Mouse (Mus musculus) 3134 (cell line): ENCODE measurements around the gene Tmem205.
A peak's percentile ranks its signal among the peaks of the same experiment; 100 is the strongest.

ENCODE experiments used
- DNase-seq: peaks from one replicate; pipeline ENCODE4 v3.0.0-alpha.2; 2011; ENCODE audit warnings: low spot score; ENCODE audit not compliant: insufficient read length; ENCODE audit errors: extremely low read depth

The Tmem205 gene

DNA sequence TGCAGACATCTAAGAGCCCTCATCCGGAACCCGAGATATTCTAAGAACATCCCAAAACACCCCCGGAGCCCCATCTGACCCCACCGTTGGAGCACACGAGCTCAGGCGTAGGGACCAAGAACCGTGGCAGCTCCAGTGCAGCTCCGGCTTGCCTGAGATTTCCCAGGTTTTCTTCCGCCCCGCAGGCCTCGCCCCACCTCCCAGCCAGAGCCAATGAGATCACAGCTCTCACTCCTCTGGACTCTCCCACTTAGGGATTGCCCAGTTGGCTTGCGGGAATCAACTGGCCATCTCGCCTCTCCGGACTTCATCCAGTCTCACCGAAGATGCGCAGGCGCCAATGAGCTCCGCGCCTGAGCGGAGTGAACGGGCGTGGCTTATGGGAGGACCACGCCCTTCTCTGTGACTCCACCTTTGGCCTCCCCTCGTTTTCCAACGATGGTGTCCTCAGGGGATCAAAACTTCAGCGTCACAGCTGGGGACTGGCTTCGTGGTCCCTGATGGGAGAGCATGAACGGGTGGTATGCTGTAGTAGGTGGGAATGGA lies at the start of gene Tmem205, which contains the start of gene Ccdc159:
Gene Tmem205 (minus strand): TSS at position 349 of the 546 bp plus-strand sequence.
Gene Ccdc159 (plus strand): TSS at position 264 of the 546 bp plus-strand sequence.
- DNase-seq = peak; percentile 96

DNA sequence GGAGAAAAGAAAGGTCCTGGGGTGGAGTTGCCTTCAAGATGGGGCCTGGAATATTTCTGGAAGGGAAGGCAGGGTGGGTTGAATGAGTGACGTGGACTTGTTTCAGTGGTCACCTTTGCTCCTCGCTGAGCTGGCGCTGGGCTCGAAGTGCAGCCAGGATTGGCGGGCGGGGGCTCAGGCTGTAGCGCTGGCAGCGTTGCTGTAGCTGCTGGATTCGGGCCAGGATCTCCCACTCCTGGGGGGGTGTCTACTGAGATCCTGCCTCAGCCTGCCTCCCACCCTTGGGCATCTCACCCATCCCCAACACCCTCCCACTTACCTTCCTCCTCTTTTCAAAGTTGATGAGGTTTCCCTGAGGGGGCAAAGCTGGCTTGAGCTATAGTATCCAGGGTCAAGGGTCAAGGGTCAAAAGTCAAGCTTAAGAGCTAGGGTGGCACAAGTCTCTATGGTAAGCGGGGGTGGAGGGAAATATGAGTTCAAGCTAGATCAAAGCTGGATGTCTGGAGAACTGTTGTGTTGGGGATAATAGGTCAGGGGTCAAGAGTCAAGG lies 49.3 kb upstream of the Tmem205 start:
- no peak for DNase-seq

DNA sequence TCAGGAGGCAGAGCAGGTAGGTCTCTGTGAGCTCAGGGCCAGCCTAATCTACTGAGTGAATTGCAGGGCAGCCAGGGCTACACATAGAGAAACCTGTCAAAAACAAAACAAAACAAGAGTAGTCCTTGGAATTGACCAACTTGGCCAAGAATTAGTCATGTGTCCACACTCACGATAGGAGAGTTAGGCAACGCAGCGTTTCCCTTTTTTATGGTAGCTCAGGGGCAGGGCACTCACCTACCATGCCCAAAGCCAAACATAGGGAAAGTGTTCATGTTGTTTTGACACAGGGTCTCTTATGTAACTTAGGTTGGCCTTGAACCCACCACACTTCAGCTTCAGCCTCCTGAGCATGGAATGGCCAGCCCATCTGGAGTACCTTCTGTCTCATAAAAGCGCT lies 41.9 kb upstream of the Tmem205 start:
- no peak for DNase-seq

DNA sequence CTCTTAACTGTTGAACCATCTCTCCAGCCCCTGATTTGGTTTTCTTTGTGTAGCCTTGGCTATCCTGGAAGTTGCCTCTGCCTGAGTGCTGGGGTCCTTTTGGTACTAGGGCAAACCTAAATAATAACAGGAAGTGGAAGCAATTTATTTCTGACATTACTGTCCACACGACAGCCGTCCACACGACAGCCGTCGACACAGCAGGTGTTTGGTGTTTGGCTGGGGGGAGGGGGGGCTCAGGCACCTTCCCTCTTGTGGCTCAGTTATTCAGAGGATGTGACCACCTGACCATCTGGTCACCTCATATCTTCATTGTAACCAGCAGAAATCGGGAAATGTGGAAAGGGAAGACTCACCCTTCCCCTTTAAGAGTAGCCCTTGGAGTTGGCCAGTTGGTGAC lies 41.5 kb upstream of the Tmem205 start:
- no peak for DNase-seq

DNA sequence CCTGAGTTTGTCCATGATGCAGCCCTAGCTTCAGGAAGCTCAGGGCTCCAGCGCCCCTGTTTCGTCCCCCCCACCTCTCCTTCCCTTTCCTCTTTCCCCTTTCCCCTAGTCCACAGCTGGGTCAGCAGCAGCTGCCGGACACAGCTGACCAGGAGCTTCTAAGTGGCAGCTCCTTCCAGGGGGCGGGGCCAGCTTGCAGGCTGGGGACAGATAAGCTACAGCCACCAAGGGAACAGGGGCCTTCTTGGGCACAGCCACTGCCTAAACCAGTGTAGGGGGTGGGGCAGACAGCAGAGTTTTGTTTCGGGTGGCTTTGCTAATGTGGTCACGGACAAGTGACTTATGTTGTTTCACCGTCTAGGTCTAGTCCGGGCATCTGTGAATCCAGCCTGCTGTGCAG lies 36.1 kb upstream of the Tmem205 start, which contains the start of gene Epor:
Gene Epor (minus strand): TSS at position 90 of the 400 bp plus-strand sequence.
- DNase-seq = no peak

DNA sequence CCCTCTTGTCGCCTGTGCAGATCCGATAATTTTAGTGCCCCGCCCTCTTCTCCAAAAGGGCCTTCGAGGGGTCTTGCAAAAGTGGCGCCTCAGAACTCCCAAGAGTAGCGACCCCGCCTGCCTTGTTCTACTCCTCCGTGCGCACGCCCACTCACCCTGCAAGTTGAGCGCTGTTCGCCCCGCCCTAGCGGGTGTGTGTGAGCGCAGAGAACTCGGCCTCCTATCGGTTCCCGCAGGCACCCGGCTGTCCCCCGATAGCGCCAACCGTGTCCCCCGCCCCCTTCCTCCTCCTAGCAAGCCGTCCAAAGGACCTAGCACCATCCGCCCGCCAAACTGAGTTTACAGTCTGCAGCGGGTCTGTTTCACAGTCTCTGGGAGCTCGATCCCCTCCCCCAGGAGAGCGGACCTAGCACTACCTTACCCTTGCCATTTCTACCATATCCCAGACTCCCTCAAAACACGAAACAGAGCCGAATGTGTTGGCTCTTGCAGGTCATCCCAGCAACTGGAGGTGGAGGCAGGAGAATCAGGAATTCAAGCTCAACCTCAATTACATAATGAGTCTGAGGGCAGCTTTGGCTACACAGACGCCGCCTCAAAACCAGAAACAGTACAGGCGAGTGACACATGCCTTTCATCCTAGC lies 35.2 kb upstream of the Tmem205 start:
- no peak for DNase-seq

DNA sequence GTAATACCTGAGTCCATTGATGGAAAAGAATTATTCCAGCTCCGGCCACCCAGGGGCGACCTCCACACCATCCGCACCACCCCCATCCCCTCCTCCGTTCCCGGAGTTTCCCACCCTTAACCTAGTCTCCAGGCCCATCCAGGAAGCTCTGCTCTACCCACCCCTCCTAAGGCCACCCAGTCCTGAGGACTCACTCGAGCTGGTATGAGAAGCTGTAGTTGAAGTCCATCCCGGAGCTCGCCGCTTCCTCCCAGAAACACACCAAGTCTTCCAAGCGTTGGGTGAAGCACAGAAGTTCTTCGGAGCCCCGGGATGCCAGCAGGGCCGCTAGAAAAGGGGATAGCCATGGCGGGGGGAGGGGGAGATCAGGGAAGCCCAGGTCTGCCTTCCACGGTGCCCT lies 34.7 kb upstream of the Tmem205 start:
- no peak for DNase-seq

DNA sequence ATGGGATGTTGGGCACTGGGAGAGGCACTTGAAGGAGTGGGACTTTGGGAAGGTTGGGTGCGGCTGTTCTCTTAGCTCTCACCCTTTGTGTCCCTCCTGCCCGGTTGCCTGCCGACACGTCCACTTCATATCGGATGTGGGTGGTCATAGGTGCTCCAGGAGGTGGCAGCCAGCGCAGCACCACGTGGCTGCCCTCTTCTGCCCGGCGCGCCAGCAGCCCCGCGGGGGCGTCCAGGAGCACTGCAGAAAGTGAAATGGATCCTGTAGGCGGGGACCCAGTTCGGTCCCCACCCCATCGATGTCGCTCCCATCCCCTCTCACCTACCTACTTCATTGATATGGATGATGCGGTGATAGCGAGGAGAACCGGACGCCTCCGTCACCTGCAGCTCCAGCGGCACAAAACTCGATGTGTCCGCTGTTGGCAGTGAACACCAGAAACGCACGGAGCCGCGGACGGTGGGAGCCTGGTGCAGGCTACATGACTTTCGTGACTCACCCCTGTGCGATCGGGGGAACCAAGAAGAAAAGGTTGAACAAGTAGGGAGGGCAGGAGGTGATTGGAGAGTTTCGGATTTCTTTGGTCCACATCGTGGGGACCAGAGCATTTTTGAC lies 34.1 kb upstream of the Tmem205 start:
- DNase-seq = no peak

DNA sequence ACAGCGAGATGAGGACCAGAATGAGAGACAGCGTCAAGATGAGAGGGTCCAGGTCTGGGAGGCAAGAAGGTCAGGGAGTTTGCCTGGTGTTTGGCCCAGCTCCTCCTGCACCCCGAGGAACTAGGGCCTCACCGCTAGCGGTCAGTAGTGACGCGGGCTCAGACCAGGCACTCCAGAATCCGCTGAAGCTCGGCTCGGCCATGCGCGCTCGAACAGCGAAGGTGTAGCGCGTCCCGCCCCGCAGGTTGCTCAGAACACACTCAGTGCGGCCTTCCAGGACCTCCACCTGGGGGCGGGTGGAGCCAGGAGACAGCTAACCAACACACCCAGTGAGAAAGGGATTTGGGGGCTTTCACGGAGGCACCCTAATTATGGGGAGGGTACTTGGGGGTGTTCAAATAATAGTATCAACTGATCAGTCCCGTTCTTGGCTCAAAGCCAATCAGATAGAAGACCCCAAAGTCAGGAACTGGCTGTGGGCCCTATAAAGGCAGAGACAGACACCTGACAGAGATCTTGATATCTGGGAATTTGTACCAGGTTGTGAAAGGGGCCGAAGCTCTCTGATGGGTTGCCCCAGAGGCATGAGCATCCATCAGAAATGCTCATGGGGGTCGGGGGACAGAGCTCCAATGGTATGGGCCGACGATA lies 33.3 kb upstream of the Tmem205 start:
- DNase-seq = no peak

DNA sequence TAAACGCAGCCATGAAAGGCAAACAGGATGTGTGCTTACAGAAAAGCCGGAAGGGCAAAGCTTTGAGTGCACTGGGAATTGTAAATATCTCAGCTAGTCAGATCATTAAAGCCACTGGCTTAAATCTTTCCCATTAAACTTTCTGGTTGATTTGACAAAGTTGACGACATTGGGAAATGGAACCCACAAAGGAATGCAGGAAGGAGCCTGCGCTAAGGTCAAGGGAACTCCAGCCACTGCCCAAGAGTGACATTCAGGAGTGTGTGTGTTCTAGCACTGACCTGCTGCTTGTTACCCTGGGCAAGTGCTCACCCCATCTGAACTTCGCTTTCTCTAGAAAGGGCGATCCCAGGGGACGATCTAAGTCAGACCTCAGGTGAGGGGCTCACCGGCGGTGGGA lies 32.8 kb upstream of the Tmem205 start:
- DNase-seq = no peak

DNA sequence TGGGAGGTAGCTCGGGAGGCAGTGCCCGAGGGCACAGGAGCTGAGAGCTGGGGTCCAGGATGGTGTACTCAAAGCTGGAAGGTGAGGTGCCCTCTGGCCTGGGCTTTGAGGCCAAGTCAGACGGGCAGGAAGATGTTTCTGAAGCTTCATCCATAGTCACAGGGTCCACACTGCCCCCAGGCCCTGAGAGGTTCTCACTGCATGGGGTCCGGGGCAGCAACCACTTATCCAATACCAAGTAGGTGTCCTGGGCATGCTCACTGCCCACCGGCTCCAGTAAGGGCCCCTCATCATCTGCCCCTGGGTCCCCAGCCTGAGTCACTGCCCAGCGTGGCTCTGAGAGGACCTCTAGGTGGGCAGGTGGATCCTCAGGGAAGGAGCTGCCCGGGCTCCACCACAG lies 31.9 kb upstream of the Tmem205 start:
- DNase-seq = no peak

DNA sequence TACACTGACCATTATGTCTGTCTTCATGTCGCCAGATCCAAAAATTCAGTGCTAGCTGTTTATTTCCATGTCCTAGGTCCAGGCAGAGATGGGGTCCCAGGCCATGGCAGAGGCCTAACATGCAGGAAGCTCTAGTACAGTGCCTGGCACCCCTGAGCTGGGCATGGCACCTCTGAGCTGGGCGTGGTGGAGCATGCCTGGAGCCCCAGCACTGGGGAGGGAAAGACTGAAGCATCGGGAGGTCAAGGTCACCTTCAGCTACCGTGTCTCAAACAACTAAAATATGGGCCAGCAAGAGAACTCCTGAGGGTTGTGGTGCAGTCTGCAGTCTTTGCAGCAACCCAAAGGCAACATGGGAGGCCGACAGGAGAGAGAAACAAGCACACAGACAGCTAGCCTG lies 31.0 kb upstream of the Tmem205 start:
- no peak for DNase-seq

DNA sequence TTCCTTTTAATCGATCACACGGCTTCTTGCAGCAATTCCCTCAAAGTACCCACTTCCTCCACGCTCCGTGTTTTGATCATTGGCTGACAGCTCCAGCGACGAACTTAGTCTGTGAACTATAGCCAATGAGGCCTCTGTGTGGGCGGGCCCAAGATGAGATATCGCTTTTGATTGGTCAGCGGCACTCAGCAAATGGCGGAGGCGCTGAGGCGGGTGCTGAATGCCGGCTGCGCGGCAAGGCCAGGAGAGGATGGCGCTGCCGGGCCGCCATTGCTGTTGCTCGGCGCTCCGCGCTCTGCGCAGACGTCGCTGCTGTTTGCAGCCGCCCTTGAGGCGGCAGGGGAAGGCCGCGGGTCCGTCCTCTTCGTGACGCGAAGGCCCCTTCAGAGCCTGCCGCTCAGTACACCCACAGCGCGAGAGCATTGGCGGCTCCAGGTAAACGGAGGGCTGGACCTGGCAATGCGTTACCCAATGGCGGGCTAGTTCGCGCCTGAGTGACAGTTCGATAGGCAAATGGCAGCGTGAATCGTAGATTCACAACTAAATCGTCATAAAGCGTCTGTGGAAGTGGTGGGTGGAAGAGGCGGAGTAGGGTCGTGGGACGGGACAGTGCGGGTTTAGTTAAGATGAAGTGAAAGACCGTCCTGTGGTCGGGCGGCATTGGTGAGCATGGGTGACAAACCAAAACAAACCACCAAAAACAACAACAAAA lies 28.4 kb upstream of the Tmem205 start, which contains the start of gene Swsap1:
Gene Swsap1 (plus strand): TSS at position 186 of the 712 bp plus-strand sequence.
- peak; percentile 96 for DNase-seq

DNA sequence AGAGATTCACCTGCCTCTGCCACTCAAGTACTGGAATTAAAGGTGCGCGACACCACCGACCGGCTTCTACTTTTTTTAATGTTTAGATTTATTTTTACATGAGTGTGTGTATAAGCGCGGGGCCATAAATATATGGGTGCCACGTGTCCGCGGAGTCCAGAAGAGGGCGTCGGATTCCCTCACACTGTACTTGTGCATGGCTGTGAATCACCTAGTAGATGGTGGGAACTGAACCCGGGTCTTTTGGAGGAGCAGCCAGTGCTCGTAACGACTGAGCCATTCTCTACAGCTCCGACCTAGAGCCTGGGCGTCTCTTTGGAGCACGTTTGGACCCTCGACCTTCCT lies 27.8 kb upstream of the Tmem205 start:
- DNase-seq = no peak

DNA sequence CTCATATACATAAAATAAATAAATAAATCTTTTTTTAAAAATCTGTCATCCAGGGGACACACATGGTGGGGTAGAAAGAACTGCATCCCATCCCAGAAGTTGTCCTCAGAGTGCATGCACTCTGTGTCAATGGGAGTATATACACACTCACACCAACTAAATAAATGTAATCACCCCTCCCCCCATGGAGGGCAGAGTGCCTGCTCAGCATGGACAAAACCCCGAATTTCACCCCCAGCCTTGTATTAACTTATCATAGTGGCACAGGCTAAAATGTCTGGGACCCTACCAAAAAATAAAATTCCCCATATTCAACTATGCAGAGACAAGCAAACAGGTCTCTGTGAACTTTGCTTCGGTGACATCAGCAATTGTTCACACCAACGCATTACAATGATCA lies 27.3 kb upstream of the Tmem205 start:
- DNase-seq = no peak

DNA sequence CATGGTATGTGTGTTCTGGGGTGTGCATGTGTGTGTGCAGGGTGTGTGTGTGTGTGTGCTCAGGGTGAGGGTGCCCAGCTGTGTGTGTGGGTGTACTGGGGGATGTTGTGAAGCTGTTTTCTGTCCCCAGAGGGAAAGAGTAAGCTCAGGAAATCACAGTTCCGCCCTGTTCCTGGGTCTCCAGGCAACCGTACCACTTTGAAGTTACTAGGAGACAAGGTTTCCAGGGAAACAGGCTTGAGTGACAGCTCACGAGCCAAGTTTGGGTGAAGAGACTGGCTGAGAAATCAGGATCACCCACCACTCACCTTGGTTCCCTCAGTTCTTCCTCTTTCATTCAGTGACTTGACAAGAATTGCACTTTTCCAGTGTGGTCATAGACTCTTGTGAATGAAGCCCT lies 26.2 kb upstream of the Tmem205 start:
- no peak for DNase-seq

DNA sequence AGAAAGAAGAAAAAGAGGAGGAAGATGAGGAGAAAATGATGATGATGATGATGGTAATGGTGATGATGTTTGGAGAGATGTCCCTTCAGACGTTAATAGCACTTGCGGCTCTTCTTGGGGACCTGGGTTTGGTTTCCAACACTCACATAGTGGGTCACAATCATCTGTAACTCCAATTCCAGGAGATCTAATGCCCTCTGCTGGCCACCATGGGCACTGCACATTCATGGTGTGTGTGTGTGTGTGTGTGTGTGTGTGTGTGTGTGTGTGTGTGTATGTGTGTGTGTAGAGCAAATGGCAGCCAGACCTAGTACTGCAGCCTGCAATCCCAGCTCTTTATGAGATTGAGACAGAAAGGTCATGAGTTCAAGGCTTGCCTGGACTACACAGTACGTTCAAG lies 24.6 kb upstream of the Tmem205 start:
- no peak for DNase-seq

DNA sequence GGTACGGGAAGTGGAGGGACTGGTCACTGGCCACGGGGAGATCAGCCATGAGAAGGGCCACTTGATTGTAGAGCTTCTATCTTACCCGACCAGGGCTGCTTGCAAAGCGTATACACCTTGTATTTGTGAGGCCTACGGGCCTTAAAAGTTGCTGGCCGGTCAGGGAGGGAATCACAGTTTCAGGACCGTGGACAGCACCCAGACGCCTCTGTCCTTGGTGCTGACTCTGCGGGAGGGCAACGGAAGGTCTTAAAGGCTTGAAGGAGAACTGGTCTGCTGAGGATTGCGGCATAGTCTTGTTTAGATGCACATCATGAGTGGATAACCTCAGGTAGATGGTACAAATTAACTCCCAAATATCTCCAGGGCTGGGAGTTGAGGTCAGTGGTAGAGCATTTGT lies 23.0 kb upstream of the Tmem205 start:
- peak; percentile 52 for DNase-seq

DNA sequence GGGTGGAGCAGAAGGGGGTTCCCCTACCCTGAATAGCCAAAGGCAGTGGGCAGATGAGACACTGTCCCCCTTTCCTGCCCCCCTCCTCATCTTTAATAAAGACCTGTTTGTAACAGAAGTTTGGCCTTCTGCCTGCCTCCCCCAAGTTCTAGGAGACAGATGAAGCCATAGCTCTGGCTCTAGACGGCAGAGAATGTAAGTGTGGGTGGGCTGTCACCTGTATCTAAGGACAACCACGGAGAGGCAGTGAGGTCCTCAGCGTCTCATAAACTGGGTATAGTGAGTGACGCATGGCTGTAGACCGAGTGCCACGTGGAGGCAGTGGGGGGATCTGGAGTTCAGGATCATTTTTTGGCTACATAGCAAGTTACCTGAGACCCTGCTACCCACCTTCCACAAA lies 21.4 kb upstream of the Tmem205 start:
- no peak for DNase-seq

DNA sequence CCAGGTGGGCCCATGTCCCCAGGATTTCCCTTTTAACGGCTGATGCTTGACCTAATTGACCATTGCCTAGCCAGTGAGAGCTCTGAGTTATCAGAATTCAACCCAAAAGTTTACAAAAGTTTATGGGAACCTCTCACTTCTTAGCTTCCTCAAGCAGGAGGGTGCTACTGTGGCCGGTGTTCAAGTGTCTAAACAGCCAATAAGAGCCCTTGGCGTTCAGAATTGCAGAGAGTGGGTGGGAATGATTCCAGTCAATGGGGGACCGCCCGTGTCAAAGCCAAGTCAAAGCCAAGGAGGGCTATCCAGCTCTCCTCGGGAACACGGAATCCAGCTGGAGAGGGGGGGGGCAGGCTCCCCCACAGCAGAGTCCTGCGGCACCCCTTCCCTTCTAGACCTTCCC lies 20.8 kb upstream of the Tmem205 start:
- no peak for DNase-seq
